Mouse (Mus musculus) forebrain, embryonic 13.5 days (tissue): ENCODE data around the gene D430041D05Rik. TPM values are rescaled to one million over a fixed set of nuclear protein-coding genes. Genes with fewer than 3 reads are reported as not detected.
"Not testable (repeated sequence)": the region's sequence is repeated elsewhere in the genome, so short reads cannot be mapped to it uniquely, and the experiment has no call there.

Source experiments
- ATAC-seq: fragments of 200-750 bp; cut with Nextera tagmentation; 2 replicates; pipeline ENCODE4 v1.8.0; 2017
- H3K27ac ChIP-seq: fragments of 300-500 bp; sonication (generic); 2 replicates; pipeline ENCODE4 v1.5.1; 2015; ENCODE audit warnings: inconsistent platforms, mild to moderate bottlenecking, moderate library complexity
- H3K27me3 ChIP-seq: fragments of 300-500 bp; sonication (generic); 2 replicates; pipeline ENCODE4 v1.6.1; 2015; ENCODE audit warnings: mild to moderate bottlenecking, inconsistent platforms
- H3K36me3 ChIP-seq: fragments of 300-500 bp; sonication (generic); 2 replicates; pipeline ENCODE4 v1.6.1; 2015; ENCODE audit warnings: mild to moderate bottlenecking, inconsistent platforms; ENCODE audit not compliant: poor library complexity, severe bottlenecking
- H3K4me1 ChIP-seq: fragments of 300-500 bp; sonication (generic); 2 replicates; pipeline ENCODE4 v1.6.1; 2015; ENCODE audit warnings: inconsistent platforms
- H3K4me2 ChIP-seq: fragments of 300-500 bp; sonication (generic); 2 replicates; pipeline ENCODE4 v1.6.1; 2015; ENCODE audit warnings: inconsistent platforms, mild to moderate bottlenecking, moderate library complexity
- H3K4me3 ChIP-seq: fragments of 300-500 bp; sonication (generic); 2 replicates; pipeline ENCODE4 v1.5.1; 2015; ENCODE audit warnings: mild to moderate bottlenecking, inconsistent platforms
- H3K9ac ChIP-seq: fragments of 300-500 bp; sonication (generic); 2 replicates; pipeline ENCODE4 v1.6.1; 2015; ENCODE audit warnings: mild to moderate bottlenecking, inconsistent platforms
- H3K9me3 ChIP-seq: fragments of 300-500 bp; sonication (generic); replicated peaks from 2 replicates; pipeline ENCODE4 v1.6.1; 2016; ENCODE audit warnings: inconsistent platforms
- WGBS: fragments of 180-500 bp; shearing (Covaris S2); methylation state at CpG from one replicate; pipeline ENCODE4 v1.1.7; 2015; 5-methylcytosine and 5-hydroxymethylcytosine counted together
- polyA plus RNA-seq: library from polyadenylated mRNA; unstranded; fragments of >200 nt; fragmentation: Nextera tagmentation; extraction: Ambion mirVana; gene quantifications from 2 replicates; pipeline ENCODE4 v1.2.1, GENCODE M21; 2015

Gene D430041D05Rik
- polyA plus RNA-seq, 1 experiment from 2014 or later, result 4.6 TPM

DNA sequence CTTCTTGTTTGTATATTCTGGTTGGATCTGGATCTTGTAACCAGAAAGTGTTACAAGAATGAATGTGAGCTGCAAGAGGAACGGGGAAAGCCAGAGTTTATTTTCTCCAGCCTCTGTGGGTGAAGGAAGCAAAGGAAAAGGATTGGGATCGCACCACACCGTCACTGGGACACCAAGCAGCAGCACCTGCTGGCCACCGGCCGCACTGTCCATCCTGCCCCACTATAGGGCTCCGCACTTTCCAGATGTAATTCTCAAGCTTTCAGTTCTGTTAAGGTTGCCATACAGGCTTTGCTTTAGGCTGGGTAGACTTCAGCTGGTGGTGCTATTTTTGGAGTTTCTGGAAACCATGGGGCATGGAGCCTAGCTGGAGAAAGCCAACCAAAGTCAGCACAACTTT is 290.5 kb downstream of the D430041D05Rik start:
- Histone ChIP-seq H3K4me2 (no peak overlapping the region), H3K4me1 (peaks cover 6% of the 10 kb centered on the region; the same call in 1 of the 2 replicates), H3K27ac (no peak overlapping the region), H3K9ac (no peak overlapping the region), H3K27me3 (peaks cover 17% of the 10 kb centered on the region), H3K9me3 (no peaks in the 10 kb centered on the region), H3K4me3 (no peak overlapping the region), H3K36me3 (no peaks in the 10 kb centered on the region)
- ATAC-seq, result no peak
- WGBS, result 61% methylated on average over 6 of the region's 6 CpGs

DNA sequence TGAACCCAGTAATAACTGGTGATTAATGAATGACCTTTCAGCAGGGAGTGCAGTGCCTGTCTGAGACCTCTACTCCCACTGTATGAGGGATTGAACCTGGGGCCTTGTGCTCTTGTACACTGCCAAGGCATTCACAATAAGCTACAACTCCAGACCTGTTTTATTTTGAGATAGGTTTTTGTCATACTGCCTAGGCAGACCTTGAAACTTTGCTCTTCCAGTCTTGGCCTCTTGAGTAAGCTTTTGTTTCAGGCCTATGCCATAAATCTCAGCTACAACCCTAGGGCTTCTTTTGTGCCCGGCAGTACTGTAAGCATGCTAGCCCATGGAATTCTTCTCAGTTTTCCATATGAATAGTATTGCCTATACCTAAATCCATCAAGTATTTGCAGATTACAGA is 291.7 kb downstream of the D430041D05Rik start:
- 73% methylated on average over 1 of the region's 1 CpGs for WGBS
- no peak overlapping the region for H3K9ac ChIP-seq
- no peak for ATAC-seq
- H3K36me3 ChIP-seq, result no peaks in the 10 kb centered on the region
- H3K27ac ChIP-seq, result no peak overlapping the region
- H3K4me2 ChIP-seq, result no peak overlapping the region
- no peaks in the 10 kb centered on the region for H3K9me3 ChIP-seq
- H3K4me1 ChIP-seq, result peaks cover 6% of the 10 kb centered on the region; the same call in 1 of the 2 replicates
- H3K4me3 ChIP-seq, result no peak overlapping the region
- H3K27me3 ChIP-seq, result peaks cover 12% of the 10 kb centered on the region

DNA sequence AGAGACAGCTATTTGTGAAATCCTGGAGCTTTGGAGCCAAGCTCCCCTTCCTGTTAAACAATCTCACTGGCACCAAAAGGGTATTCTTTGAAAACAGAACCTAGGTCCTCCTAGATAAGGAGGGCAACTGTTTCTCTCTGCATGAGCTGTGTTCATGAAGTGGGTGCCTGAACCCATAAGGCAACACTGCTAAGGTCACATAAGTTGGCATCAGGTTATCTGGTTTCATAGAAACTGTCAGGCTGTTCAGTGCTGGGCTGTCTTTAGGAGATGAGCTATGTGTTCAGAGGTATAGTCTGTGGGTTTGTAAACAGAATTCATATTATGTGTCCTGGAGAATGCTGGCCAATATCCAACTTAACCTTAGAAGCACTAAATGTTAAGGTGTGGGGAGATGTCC is 293.6 kb downstream of the D430041D05Rik start:
- not testable (repeated sequence) for H3K36me3 ChIP-seq, ATAC-seq, H3K4me3 ChIP-seq, H3K27me3 ChIP-seq, H3K9me3 ChIP-seq, H3K9ac ChIP-seq, H3K4me1 ChIP-seq, H3K4me2 ChIP-seq, H3K27ac ChIP-seq

DNA sequence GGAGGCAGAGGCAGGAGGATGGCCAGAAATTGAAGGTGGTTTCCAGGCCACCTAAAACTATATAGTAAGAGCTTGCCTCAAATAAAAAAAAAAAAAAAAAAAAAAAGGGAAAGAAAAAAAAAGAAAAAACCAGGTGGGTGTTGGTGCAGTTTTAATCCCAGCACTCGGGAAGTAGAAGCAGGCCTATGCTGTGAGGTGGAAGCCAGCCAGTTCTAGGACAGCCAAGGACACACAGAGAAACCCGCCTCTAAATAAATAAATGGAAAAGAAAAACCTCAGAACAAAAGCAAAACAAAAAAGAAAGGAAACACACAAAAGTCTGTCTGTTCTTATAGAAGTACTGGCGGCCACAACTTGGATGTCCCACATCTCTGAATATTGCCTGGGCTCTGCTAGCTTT is 295.9 kb downstream of the D430041D05Rik start:
- Histone ChIP-seq H3K9ac (no peak overlapping the region), H3K4me3 (no peak overlapping the region), H3K27me3 (no peaks in the 10 kb centered on the region), H3K36me3 (no peaks in the 10 kb centered on the region), H3K4me2 (no peak overlapping the region), H3K9me3 (no peaks in the 10 kb centered on the region), H3K4me1 (no peaks in the 10 kb centered on the region), H3K27ac (no peak overlapping the region)
- ATAC-seq, result no peak
- 64% methylated on average over 3 of the region's 3 CpGs for WGBS

DNA sequence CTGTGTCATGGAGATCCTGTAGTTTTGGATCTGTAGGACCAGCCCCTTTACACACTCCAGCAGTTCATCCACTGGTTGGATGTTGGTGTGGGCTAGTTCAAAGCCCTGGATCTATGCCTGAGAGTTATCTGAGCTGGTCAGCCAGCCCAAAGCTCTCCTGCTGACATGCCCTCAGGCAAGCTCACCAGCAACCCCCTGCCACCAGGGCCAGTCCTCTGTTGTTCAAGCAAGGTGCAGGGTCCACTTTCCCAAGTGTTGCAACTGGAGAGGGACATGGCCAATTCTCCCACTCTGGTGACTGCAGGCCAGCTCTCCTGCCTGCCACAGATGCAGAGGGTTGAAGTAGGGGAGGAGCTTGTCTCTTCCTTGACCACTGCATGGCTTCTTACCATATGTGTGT is 297.2 kb downstream of the D430041D05Rik start:
- not testable (repeated sequence) for H3K9ac ChIP-seq, H3K4me2 ChIP-seq, ATAC-seq, H3K4me3 ChIP-seq, H3K4me1 ChIP-seq, H3K27me3 ChIP-seq, H3K36me3 ChIP-seq, H3K27ac ChIP-seq, H3K9me3 ChIP-seq

DNA sequence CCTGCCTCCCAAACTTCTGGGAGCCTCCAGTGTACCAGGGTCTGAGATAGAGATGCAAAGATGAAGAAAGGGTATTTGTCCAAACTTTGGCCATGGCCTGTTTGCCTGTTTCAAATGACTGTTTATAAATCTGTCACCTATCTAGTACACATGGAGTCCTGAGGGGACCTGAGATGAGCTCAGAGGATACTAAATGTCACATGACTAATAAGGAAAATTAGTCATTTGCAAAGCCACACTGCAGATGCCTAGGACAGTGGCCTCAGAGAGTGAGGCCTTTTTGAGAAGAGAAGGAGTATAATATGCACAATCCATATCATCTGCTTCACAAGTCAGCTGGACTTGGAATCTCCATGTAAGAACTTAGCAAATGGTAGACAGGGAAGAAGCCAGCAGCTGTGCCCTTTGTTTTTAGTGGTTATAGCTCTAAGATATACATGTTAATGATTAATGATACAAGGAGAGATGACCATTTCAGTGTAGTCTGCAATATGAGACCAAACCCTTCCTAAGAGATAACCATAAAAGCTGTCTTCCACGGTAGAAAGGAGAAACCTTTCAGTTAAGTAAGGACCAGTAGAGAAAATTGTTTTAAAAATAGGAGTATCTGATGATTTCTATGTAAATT is 299.5 kb downstream of the D430041D05Rik start:
- not testable (repeated sequence) for ATAC-seq, H3K4me2 ChIP-seq, H3K36me3 ChIP-seq, H3K4me3 ChIP-seq, H3K27me3 ChIP-seq, H3K27ac ChIP-seq, H3K9ac ChIP-seq, H3K4me1 ChIP-seq, H3K9me3 ChIP-seq
- no CpG with 5 or more reads among the region's 1 CpGs for WGBS

DNA sequence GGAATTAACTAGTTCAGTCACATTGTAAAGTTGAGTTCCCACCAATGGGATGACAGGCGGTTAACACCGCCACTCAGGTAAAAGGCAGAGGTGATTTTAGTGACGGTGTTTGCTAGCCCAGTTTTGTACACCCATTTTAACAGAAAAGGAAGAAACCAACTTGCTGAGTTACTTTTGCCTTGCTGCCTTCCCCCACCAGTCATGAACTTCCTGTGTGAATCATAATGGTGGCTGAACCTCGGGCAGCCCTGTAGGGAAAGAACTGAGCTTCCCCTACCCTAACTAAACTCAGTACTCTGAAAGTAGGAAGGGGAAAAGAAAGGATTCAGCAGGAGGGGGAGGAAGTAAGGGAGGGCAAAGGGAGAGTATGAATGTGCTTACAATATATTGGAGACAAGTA is 300.8 kb downstream of the D430041D05Rik start:
- no peak overlapping the region for H3K9ac ChIP-seq
- H3K4me3 ChIP-seq, result no peak overlapping the region
- no peaks in the 10 kb centered on the region for H3K36me3 ChIP-seq
- H3K4me1 ChIP-seq, result no peaks in the 10 kb centered on the region
- no peaks in the 10 kb centered on the region for H3K9me3 ChIP-seq
- 83% methylated on average over 4 of the region's 4 CpGs for WGBS
- no peak overlapping the region for H3K4me2 ChIP-seq
- ATAC-seq, result no peak
- H3K27me3 ChIP-seq, result no peaks in the 10 kb centered on the region
- no peak overlapping the region for H3K27ac ChIP-seq

DNA sequence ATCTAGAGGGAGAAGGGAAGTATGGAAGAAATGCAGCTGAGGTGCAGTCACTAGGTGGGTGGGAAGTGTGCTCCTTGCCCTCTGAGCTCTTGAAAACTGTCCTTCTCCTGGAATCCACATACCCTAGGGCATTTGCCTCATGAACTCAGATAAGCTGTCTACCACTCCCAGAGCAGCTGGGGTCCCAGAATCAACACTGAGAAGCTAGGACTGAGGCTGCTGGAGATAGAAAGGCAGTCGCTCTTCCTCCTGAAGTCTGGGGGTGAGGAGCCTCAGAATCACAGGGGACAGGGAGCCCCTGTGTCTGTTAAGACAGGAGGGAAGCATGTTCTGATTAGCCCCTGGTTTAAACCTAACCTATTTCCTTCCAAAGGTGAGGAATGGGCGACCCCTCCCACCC is 301.3 kb downstream of the D430041D05Rik start:
- 76% methylated on average over 2 of the region's 2 CpGs for WGBS
- H3K36me3 ChIP-seq, result no peaks in the 10 kb centered on the region
- H3K4me2 ChIP-seq, result no peak overlapping the region
- no peaks in the 10 kb centered on the region for H3K9me3 ChIP-seq
- no peak overlapping the region for H3K4me3 ChIP-seq
- H3K27me3 ChIP-seq, result no peaks in the 10 kb centered on the region
- ATAC-seq, result no peak
- no peak overlapping the region for H3K27ac ChIP-seq
- no peaks in the 10 kb centered on the region for H3K4me1 ChIP-seq
- H3K9ac ChIP-seq, result no peak overlapping the region

DNA sequence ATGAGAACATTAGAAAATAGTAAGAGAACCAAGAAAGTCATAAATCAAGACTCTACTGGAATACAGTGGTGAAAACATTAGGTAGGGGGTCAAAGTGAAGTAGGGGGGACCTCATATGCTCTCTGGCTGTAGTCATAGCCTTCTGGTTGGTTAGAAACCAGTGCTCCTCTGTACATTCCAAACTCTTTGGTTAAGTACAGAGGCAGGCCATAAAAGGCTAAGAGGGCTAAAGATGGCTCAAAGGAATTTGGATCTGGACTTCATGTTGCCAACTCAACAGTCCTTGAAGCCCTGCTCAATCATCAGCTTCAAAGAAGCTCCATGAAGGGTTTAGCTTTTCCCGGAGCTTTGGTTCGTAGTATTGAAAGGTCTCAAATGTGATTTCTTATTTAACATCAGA is 301.8 kb downstream of the D430041D05Rik start:
- not testable (repeated sequence) for ATAC-seq, H3K36me3 ChIP-seq, H3K9ac ChIP-seq, H3K4me1 ChIP-seq, H3K4me2 ChIP-seq, H3K27ac ChIP-seq, H3K27me3 ChIP-seq, H3K4me3 ChIP-seq, H3K9me3 ChIP-seq
- WGBS, result 88% methylated on average over 2 of the region's 2 CpGs

DNA sequence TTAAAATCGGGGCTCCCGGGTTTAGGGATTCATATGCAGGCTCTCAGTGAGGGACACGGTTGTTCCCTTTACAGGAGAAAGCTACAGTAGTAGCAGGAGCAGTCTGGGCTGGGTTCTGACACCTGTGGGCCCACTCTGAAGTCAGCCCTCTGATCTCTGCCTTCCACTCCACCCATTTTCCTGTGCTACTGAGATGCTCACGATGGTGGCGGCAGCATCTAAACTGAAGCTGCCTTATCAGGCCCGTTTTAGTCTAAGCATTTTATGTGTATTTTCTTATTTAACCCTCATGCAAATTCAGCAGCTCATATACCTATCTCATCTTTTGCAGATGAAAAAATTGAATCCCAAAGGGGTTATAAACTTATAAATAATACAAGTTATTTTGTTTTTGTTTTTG is 306.0 kb downstream of the D430041D05Rik start:
- no peak overlapping the region for H3K27ac ChIP-seq
- no peaks in the 10 kb centered on the region for H3K9me3 ChIP-seq
- H3K4me2 ChIP-seq, result no peak overlapping the region
- no peaks in the 10 kb centered on the region for H3K36me3 ChIP-seq
- H3K9ac ChIP-seq, result no peak overlapping the region
- 93% methylated on average over 6 of the region's 6 CpGs for WGBS
- ATAC-seq, result no peak
- H3K4me3 ChIP-seq, result no peak overlapping the region
- H3K4me1 ChIP-seq, result no peaks in the 10 kb centered on the region
- H3K27me3 ChIP-seq, result no peaks in the 10 kb centered on the region

DNA sequence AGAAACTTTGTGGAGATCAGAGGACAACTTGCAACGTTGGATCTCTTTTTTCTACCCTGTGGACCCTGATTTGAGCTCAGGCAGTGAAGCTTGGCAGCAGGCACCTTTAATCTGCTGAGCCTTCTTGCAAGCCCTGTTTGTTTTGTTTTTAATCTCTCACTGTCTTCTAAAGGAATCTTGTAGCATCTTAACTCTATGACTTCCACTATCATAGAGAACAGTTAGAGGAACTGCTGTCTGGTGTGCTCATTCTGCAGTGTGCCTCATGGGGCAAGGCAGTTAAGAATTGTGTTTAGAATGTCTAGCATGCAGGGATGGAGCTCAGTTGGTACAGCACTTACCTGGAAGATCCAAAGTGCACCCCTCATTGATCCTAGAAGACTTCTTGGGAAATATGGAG is 310.9 kb downstream of the D430041D05Rik start:
- no peaks in the 10 kb centered on the region for H3K36me3 ChIP-seq
- WGBS, result 41% methylated on average over 1 of the region's 1 CpGs

DNA sequence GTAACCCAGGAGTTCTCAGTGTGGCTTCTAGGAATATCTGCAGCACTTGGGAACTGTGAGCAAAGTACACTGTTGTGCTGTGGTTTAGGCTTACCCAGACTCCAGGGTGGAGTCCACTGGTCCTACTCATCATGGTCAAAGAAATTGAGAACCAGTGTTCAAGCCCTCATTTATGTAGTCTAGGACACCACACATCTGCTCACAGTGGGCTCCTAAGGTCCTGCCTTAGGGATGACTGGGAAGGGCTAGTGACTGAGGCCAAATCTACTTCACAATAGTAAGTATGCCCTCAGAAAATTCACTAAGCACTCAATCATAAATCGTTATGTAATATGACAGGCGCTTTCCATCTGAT is 311.6 kb downstream of the D430041D05Rik start:
- Histone ChIP-seq H3K27me3 (no peaks in the 10 kb centered on the region), H3K4me1 (peaks cover 8% of the 10 kb centered on the region), H3K36me3 (no peaks in the 10 kb centered on the region), H3K4me3 (no peak overlapping the region), H3K9ac (no peak overlapping the region), H3K9me3 (no peaks in the 10 kb centered on the region), H3K27ac (no peak overlapping the region), H3K4me2 (no peak overlapping the region)
- ATAC-seq, result no peak
- 94% methylated on average over 2 of the region's 2 CpGs for WGBS

More for the DNA sequence above, 310.9 kb downstream of the D430041D05Rik start:
- Histone ChIP-seq H3K4me3 (no peak overlapping the region), H3K4me1 (peaks cover 8% of the 10 kb centered on the region), H3K4me2 (no peak overlapping the region), H3K9me3 (no peaks in the 10 kb centered on the region), H3K9ac (no peak overlapping the region), H3K27ac (no peak overlapping the region), H3K27me3 (no peaks in the 10 kb centered on the region)
- no peak for ATAC-seq

DNA sequence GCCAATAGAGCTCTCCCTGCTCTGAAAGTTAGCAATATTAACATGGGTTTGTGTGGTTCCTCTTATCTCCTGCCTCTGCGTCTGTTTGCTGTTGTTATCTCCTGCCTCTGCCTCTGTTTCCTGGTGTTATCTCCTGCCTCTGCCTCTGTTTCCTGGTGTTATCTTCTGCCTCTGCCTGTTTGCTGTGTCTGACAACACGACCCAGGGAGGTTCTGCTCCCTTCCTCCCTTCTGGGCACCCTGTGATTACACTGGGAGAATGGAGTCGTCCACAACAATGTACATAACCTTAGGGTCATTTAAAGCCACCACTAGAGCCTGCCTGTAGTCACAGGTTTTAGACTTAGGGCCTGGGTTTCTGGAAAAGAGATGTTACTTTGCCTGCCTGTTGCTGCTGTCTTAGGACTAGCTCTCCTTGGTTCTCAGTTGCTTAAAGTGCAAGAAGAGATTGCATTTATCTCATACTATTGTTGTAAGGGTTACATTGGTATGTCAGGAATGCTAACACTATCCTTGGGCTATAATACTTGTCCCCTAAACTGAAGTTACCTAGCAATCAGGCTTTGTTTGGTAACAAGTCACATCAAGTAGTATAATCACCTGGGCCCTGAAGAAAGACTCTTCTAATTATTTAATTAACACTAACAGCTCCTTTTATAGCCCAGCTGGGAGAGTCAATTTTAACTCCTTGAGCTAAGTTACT is 312.1 kb downstream of the D430041D05Rik start:
- no peaks in the 10 kb centered on the region for H3K27me3 ChIP-seq
- no peak overlapping the region for H3K4me2 ChIP-seq
- H3K9me3 ChIP-seq, result no peaks in the 10 kb centered on the region
- H3K9ac ChIP-seq, result no peak overlapping the region
- WGBS, result 44% methylated on average over 3 of the region's 3 CpGs
- no peak for ATAC-seq
- H3K36me3 ChIP-seq, result no peaks in the 10 kb centered on the region
- no peak overlapping the region for H3K27ac ChIP-seq
- H3K4me3 ChIP-seq, result no peak overlapping the region
- peaks cover 8% of the 10 kb centered on the region for H3K4me1 ChIP-seq
